Mouse (Mus musculus): Measurements from ENCODE around the gene Atg14. TPM values are rescaled to one million over a fixed set of nuclear protein-coding genes. Genes with fewer than 3 reads are reported as not detected.

Atg14 gene
- polyA plus RNA-seq, 1 experiment from 2014 or later = 19.7 TPM

DNA sequence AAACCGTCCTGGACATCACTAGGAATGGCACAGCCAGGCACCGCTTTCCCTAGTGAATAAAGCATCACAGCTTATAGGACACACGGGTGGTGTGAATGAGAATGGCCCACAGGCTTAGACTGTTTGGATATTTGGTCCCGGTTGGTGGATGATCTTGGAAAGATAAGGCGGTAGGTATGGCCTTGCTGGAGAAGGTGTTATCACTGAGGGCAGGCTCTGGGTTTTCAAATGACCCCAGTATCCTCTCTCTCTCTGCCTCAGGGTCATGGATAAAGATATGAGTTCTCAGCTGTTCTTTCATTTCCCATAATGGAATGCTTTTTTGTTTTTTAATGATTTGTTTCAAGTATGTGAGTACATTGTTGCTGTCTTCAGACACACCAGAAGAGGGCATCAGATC lies 15.2 kb downstream of the Atg14 start:
- H3K27me3 ChIP-seq (ENCODE audit: control insufficient read depth, insufficient read depth, low read depth, low read length) = no peaks in the 10 kb centered on the region
- no peak overlapping the region for H3K4me2 ChIP-seq (ENCODE audit: low read length)
- no peak overlapping the region for H3K4me3 ChIP-seq (ENCODE audit: low read depth, low read length)
- H3K9me3 ChIP-seq (replicated peaks; ENCODE audit: control insufficient read depth, low read length, poor library complexity, severe bottlenecking) = no peaks in the 10 kb centered on the region
- H3K36me3 ChIP-seq (ENCODE audit: control insufficient read depth, insufficient read depth, low read length) = peaks cover 25% of the 10 kb centered on the region
- H3K4me1 ChIP-seq (ENCODE audit: control insufficient read depth, insufficient read depth, low read length) = no peaks in the 10 kb centered on the region
- 97% methylated on average over 5 of the region's 5 CpGs for WGBS
- ATAC-seq = no peak
- no peak overlapping the region for H3K9ac ChIP-seq (ENCODE audit: low read depth, low read length)
- H3K27ac ChIP-seq (ENCODE audit: low read length) = no peak overlapping the region

DNA sequence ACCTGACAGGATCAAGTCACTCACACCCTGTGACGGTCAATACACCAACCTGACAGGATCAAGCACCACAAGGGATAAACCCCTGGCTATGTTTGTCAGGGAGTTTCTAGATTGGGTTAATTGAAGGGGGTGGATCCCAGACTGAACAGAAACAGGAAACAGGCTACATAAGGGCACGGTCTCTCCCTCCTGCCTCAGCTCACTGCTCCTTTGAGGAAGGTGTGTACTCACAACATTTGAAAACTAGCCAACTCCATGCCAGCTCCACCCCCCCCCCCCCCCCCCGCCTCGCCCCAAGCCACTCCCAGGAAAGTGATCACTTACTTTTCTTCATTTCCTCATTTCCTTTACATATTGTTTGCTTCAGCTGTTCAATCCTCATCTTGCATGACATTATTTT lies 16.2 kb downstream of the Atg14 start:
- no peaks in the 10 kb centered on the region for H3K9me3 ChIP-seq (replicated peaks; ENCODE audit: control insufficient read depth, low read length, poor library complexity, severe bottlenecking)
- no peak for ATAC-seq
- H3K27me3 ChIP-seq (ENCODE audit: control insufficient read depth, insufficient read depth, low read depth, low read length) = no peaks in the 10 kb centered on the region
- peaks cover 27% of the 10 kb centered on the region for H3K36me3 ChIP-seq (ENCODE audit: control insufficient read depth, insufficient read depth, low read length)
- no peak overlapping the region for H3K27ac ChIP-seq (ENCODE audit: low read length)
- no peaks in the 10 kb centered on the region for H3K4me1 ChIP-seq (ENCODE audit: control insufficient read depth, insufficient read depth, low read length)
- no peak overlapping the region for H3K9ac ChIP-seq (ENCODE audit: low read depth, low read length)
- H3K4me2 ChIP-seq (ENCODE audit: low read length) = no peak overlapping the region
- 89% methylated on average over 4 of the region's 4 CpGs for WGBS
- H3K4me3 ChIP-seq (ENCODE audit: low read depth, low read length) = no peak overlapping the region

DNA sequence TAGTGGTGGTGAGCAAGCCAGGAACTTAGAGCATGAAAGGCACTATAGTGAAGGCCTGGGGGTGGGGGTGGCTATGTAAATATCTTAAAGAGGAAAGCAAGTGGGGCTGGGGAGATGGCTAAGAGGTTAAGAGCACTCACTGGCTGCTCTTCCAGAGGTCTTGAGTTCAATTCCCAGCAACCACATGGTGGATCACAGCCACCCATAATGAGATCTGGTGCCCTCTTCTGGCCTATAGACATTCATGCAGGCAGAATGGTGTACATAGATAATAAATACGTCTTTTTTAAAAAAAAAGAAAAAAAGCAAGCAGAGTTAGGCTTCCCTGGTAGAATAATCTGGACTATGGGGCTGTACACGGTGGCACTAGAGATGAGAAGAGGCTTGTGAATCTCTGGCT lies 17.1 kb downstream of the Atg14 start:
- H3K27ac ChIP-seq (ENCODE audit: low read length) = no peak overlapping the region
- H3K9me3 ChIP-seq (replicated peaks; ENCODE audit: control insufficient read depth, low read length, poor library complexity, severe bottlenecking) = no peaks in the 10 kb centered on the region
- peaks cover 34% of the 10 kb centered on the region for H3K36me3 ChIP-seq (ENCODE audit: control insufficient read depth, insufficient read depth, low read length)
- H3K9ac ChIP-seq (ENCODE audit: low read depth, low read length) = no peak overlapping the region
- no peak overlapping the region for H3K4me2 ChIP-seq (ENCODE audit: low read length)
- no peaks in the 10 kb centered on the region for H3K4me1 ChIP-seq (ENCODE audit: control insufficient read depth, insufficient read depth, low read length)
- H3K27me3 ChIP-seq (ENCODE audit: control insufficient read depth, insufficient read depth, low read depth, low read length) = no peaks in the 10 kb centered on the region
- no peak for ATAC-seq
- no peak overlapping the region for H3K4me3 ChIP-seq (ENCODE audit: low read depth, low read length)
- 95% methylated on average over 2 of the region's 2 CpGs for WGBS

DNA sequence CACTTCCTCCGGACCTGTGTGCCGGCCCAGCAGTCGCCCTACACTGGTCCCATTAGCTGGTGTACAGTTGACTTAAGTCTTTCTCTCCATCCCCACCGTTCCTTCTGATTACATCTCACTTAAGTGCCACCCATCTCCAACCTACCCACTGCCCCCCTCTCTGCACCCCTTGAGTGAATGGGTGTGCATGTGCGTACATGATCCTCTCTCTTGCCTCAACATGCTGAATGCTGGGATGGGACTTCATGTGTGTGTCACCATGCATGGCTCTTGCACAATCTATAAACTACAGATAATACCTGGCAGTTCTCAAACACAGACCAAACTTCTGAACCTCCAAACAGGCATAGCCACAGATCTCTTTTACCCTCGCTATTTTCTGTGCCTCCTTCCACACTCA lies 18.8 kb downstream of the Atg14 start:
- Histone ChIP-seq H3K27me3 (ENCODE audit: control insufficient read depth, insufficient read depth, low read depth, low read length) (no peaks in the 10 kb centered on the region), H3K36me3 (ENCODE audit: control insufficient read depth, insufficient read depth, low read length) (peaks cover 48% of the 10 kb centered on the region), H3K4me3 (ENCODE audit: low read depth, low read length) (no peak overlapping the region), H3K4me2 (ENCODE audit: low read length) (no peak overlapping the region), H3K9ac (ENCODE audit: low read depth, low read length) (no peak overlapping the region), H3K27ac (ENCODE audit: low read length) (no peak overlapping the region), H3K9me3 (replicated peaks; ENCODE audit: control insufficient read depth, low read length, poor library complexity, severe bottlenecking) (no peaks in the 10 kb centered on the region), H3K4me1 (ENCODE audit: control insufficient read depth, insufficient read depth, low read length) (no peaks in the 10 kb centered on the region)
- 93% methylated on average over 6 of the region's 6 CpGs for WGBS
- no peak for ATAC-seq

DNA sequence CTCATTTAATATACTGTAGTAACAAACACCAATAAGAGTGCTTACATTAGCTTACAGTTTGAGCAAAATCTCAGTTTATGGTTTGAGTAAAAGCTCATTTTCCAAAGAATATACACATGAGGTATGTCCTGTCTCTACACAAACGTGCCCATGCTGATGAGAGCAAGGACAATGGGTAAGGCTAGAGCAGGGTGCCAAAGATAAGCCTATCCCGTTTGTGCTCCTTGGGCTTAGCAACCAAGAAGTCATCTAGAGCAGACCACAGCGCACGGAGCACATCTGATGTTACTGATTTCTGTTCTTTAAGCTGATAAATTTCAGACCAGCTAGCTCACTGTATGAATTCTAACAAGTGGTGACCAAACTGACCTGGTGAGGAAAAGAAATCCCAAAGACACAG lies 25.6 kb downstream of the Atg14 start:
- Histone ChIP-seq H3K9ac (ENCODE audit: low read depth, low read length) (no peak overlapping the region), H3K36me3 (ENCODE audit: control insufficient read depth, insufficient read depth, low read length) (peaks cover 45% of the 10 kb centered on the region), H3K4me3 (ENCODE audit: low read depth, low read length) (no peak overlapping the region), H3K27ac (ENCODE audit: low read length) (no peak overlapping the region), H3K9me3 (replicated peaks; ENCODE audit: control insufficient read depth, low read length, poor library complexity, severe bottlenecking) (no peaks in the 10 kb centered on the region), H3K27me3 (ENCODE audit: control insufficient read depth, insufficient read depth, low read depth, low read length) (no peaks in the 10 kb centered on the region), H3K4me1 (ENCODE audit: control insufficient read depth, insufficient read depth, low read length) (no peaks in the 10 kb centered on the region), H3K4me2 (ENCODE audit: low read length) (no peak overlapping the region)
- 90% methylated on average over 4 of the region's 4 CpGs for WGBS
- no peak for ATAC-seq

DNA sequence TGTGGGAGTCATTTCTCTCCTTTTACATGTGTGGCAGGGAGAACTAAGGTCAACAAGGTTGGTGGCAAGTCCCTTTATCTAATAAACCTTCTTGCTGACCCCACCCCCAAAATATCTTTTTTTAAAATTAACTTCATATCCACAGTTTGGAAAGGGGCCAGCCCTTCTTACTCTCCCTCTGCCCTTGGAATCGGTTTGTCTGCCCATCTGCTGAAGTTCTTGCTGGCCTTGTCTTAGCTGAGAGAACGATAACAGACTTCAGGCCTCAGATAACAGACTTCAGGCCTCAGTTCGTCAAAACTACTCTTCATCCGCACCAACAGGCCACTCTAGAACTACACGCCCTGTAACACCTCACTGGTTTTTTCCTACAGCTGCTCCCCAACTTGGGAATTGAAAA lies 26.2 kb downstream of the Atg14 start:
- WGBS = 92% methylated on average over 5 of the region's 5 CpGs
- Histone ChIP-seq H3K9me3 (replicated peaks; ENCODE audit: control insufficient read depth, low read length, poor library complexity, severe bottlenecking) (no peaks in the 10 kb centered on the region), H3K27me3 (ENCODE audit: control insufficient read depth, insufficient read depth, low read depth, low read length) (no peaks in the 10 kb centered on the region), H3K4me1 (ENCODE audit: control insufficient read depth, insufficient read depth, low read length) (no peaks in the 10 kb centered on the region), H3K36me3 (ENCODE audit: control insufficient read depth, insufficient read depth, low read length) (peaks cover 43% of the 10 kb centered on the region), H3K4me2 (ENCODE audit: low read length) (no peak overlapping the region), H3K27ac (ENCODE audit: low read length) (no peak overlapping the region), H3K9ac (ENCODE audit: low read depth, low read length) (no peak overlapping the region), H3K4me3 (ENCODE audit: low read depth, low read length) (no peak overlapping the region)
- ATAC-seq = no peak

DNA sequence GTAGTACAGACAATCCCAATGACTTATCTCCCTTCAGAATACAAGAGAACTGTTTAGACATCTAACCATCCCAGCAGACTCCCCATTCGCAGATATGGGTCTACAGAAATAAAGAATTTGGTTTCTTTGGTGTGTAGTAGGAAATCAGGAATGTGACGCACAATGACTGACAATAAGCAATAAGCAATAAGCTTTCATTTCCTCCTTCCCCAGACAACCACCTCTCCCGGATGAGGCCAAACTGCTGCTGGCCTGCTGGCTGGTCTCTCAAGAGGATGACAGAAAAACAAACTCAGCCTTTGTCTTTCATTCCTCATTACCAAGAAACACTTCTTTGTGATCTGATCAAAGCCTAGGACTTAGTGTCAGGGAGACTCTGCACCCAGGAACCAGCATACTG lies 28.2 kb downstream of the Atg14 start:
- Histone ChIP-seq H3K9ac (ENCODE audit: low read depth, low read length) (no peak overlapping the region), H3K4me1 (ENCODE audit: control insufficient read depth, insufficient read depth, low read length) (no peaks in the 10 kb centered on the region), H3K9me3 (replicated peaks; ENCODE audit: control insufficient read depth, low read length, poor library complexity, severe bottlenecking) (no peaks in the 10 kb centered on the region), H3K36me3 (ENCODE audit: control insufficient read depth, insufficient read depth, low read length) (peaks cover 28% of the 10 kb centered on the region), H3K4me2 (ENCODE audit: low read length) (no peak overlapping the region), H3K27ac (ENCODE audit: low read length) (no peak overlapping the region), H3K4me3 (ENCODE audit: low read depth, low read length) (no peak overlapping the region), H3K27me3 (ENCODE audit: control insufficient read depth, insufficient read depth, low read depth, low read length) (no peaks in the 10 kb centered on the region)
- WGBS = 96% methylated on average over 3 of the region's 3 CpGs
- ATAC-seq = no peak

DNA sequence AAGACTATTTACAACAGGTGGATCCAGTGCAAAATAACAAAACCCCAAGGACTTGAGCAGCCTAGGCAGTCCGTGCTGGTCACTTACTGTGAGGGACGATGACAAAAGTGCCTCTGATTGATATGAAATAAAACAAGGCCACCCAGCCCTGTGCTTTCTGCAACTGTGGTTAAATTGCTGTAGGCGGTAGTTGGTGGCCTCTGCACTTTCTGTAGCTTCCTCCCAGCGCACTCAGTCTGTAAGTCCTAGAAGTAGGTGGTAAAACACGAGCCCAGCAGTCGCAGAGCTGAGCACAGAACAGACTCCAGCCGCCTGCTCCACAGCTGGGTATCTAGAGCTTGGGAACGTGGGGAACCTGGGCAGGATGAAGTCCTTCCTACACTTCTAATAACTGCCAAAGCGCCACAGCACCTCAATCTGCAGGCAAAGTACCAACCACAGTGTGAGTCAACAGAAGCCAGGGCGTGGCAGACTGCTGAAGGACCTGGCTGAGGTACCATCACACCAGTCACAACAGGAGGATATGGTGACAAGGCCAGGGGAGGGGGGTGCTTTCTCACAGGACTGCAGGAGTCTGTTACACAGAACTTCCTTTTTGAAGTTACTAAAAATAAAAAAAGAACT lies 29.0 kb downstream of the Atg14 start:
- Histone ChIP-seq H3K9ac (ENCODE audit: low read depth, low read length) (no peak overlapping the region), H3K36me3 (ENCODE audit: control insufficient read depth, insufficient read depth, low read length) (peaks cover 22% of the 10 kb centered on the region), H3K27ac (ENCODE audit: low read length) (no peak overlapping the region), H3K4me2 (ENCODE audit: low read length) (no peak overlapping the region), H3K4me3 (ENCODE audit: low read depth, low read length) (no peak overlapping the region), H3K27me3 (ENCODE audit: control insufficient read depth, insufficient read depth, low read depth, low read length) (no peaks in the 10 kb centered on the region), H3K4me1 (ENCODE audit: control insufficient read depth, insufficient read depth, low read length) (no peaks in the 10 kb centered on the region), H3K9me3 (replicated peaks; ENCODE audit: control insufficient read depth, low read length, poor library complexity, severe bottlenecking) (no peaks in the 10 kb centered on the region)
- 94% methylated on average over 10 of the region's 10 CpGs for WGBS
- no peak for ATAC-seq

DNA sequence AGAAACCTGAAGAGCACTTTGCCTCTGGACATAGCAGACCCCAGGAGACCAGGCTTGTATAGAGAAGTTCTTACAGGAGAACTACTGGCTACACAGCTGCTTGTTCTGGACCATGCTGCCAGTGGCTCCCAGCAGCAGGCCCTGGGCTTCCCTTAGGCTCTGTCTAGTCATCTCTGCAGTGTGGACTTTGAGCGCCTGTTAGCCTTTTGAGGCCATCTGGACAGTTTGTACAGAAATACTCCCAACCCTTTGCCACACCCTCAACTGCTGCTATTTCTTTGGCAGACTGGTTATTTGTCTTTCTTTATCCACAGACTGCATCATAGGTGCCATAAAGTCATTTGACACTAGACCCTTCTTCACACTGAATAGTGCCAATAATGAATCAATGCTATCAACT lies 35.4 kb downstream of the Atg14 start:
- Histone ChIP-seq H3K9ac (ENCODE audit: low read depth, low read length) (no peak overlapping the region), H3K27me3 (ENCODE audit: control insufficient read depth, insufficient read depth, low read depth, low read length) (no peaks in the 10 kb centered on the region), H3K4me2 (ENCODE audit: low read length) (no peak overlapping the region), H3K4me1 (ENCODE audit: control insufficient read depth, insufficient read depth, low read length) (no peaks in the 10 kb centered on the region), H3K27ac (ENCODE audit: low read length) (no peak overlapping the region), H3K36me3 (ENCODE audit: control insufficient read depth, insufficient read depth, low read length) (peaks cover 5% of the 10 kb centered on the region; the same call in 1 of the 2 replicates), H3K4me3 (ENCODE audit: low read depth, low read length) (no peak overlapping the region), H3K9me3 (replicated peaks; ENCODE audit: control insufficient read depth, low read length, poor library complexity, severe bottlenecking) (no peaks in the 10 kb centered on the region)
- ATAC-seq = no peak
- WGBS = 89% methylated on average over 1 of the region's 1 CpGs

All from midbrain, embryonic 16.5 days (tissue).